Mouse (Mus musculus) T-helper 2 cell (primary cell): ENCODE data around the gene Rhot2.

Source experiments
- in situ Hi-C: fragments of 300-600 bp; cut with MboI, MseI; formaldehyde crosslinking; loops from one replicate; pipeline ENCODE4 v1.15.1; 2025; ENCODE audit warnings: high pct_unique_total_duplicates

Gene Rhot2

GRCm38 (mm10) chr17:25843636-25844395, 835 bp downstream of the Rhot2 start:
- in situ Hi-C loops: loop anchor here (25.0 kb wide), 1 partner anchor 1993 kb away; the partner anchor contains the start of gene Snrpc

- in situ Hi-C loops: loop anchor here (25.0 kb wide), 1 partner anchor 1994 kb away; the partner anchor contains the start of gene Snrpc
These were observed 1.5 kb downstream of the Rhot2 start for GRCm38 (mm10) chr17:25843122-25843521.

GRCm38 (mm10) chr17:25842509-25842908, 2.1 kb downstream of the Rhot2 start:
- in situ Hi-C loops: loop anchor here (25.0 kb wide), 1 partner anchor 1995 kb away; the partner anchor contains the start of gene Snrpc

- in situ Hi-C loops: loop anchor here (25.0 kb wide), 1 partner anchor 1996 kb away; the partner anchor contains the start of gene Snrpc
These were observed 3.4 kb downstream of the Rhot2 start, which contains the start of gene Gm20683 for GRCm38 (mm10) chr17:25841117-25841880. Gene Gm20683, minus strand, starts transcription at chr17:25841763.

- in situ Hi-C loops: loop anchor here (25.0 kb wide), 1 partner anchor 1997 kb away; the partner anchor contains the start of gene Snrpc
These were observed 4.1 kb downstream of the Rhot2 start for GRCm38 (mm10) chr17:25840519-25840918.

- in situ Hi-C loops: loop anchor here (10.0 to 25.0 kb wide), 2 partner anchors 1835 to 1998 kb away; partner anchors contain the start of gene Snrpc
These were observed 5.0 kb downstream of the Rhot2 start for GRCm38 (mm10) chr17:25839455-25840235.

GRCm38 (mm10) chr17:25838904-25839303, 5.7 kb downstream of the Rhot2 start:
- in situ Hi-C loops: loop anchor here (10.0 to 25.0 kb wide), 2 partner anchors 1834 to 1998 kb away; partner anchors contain the start of gene Snrpc

- in situ Hi-C loops: loop anchor here (10.0 to 25.0 kb wide), 2 partner anchors 1833 to 2000 kb away; partner anchors contain the start of gene Snrpc
These were observed 7.1 kb downstream of the Rhot2 start for GRCm38 (mm10) chr17:25837533-25837932.

- in situ Hi-C loops: loop anchor here (10.0 to 25.0 kb wide), 2 partner anchors 1832 to 2000 kb away; partner anchors contain the start of gene Snrpc
These were observed 7.6 kb downstream of the Rhot2 start, which contains the start of gene Rhbdl1 for GRCm38 (mm10) chr17:25837076-25837410. Gene Rhbdl1, minus strand, starts transcription at chr17:25837295.

GRCm38 (mm10) chr17:25836397-25837075, 8.1 kb downstream of the Rhot2 start:
- in situ Hi-C loops: loop anchor here (10.0 to 25.0 kb wide), 2 partner anchors 1832 to 2001 kb away; partner anchors contain the start of gene Snrpc

- in situ Hi-C loops: loop anchor here (10.0 to 25.0 kb wide), 2 partner anchors 1831 to 2001 kb away; partner anchors contain the start of gene Snrpc
These were observed 8.8 kb downstream of the Rhot2 start for GRCm38 (mm10) chr17:25835816-25836215.

- in situ Hi-C loops: loop anchor here (10.0 to 25.0 kb wide), 2 partner anchors 1830 to 2002 kb away; partner anchors contain the start of gene Snrpc
These were observed 9.3 kb downstream of the Rhot2 start for GRCm38 (mm10) chr17:25835301-25835700.

- in situ Hi-C loops: loop anchor here (5.0 to 25.0 kb wide), 3 partner anchors 38 to 2003 kb away; partner anchors contain the start of gene Snrpc
These were observed 9.9 kb downstream of the Rhot2 start for GRCm38 (mm10) chr17:25834595-25835222.

- in situ Hi-C loops: loop anchor here (5.0 to 25.0 kb wide), 3 partner anchors 38 to 2003 kb away; partner anchors contain the start of gene Snrpc
These were observed 10.6 kb downstream of the Rhot2 start for GRCm38 (mm10) chr17:25833961-25834594.

GRCm38 (mm10) chr17:25833291-25833663, 11.4 kb downstream of the Rhot2 start, which contains the start of gene Stub1:
Gene Stub1, minus strand, starts transcription at chr17:25833404.
- in situ Hi-C loops: loop anchor here (5.0 to 25.0 kb wide), 3 partner anchors 39 to 2004 kb away; partner anchors contain the start of gene Snrpc

- in situ Hi-C loops: loop anchor here (5.0 to 25.0 kb wide), 3 partner anchors 40 to 2005 kb away; partner anchors contain the start of gene Snrpc
These were observed 12.0 kb downstream of the Rhot2 start for GRCm38 (mm10) chr17:25832436-25833290.

GRCm38 (mm10) chr17:25831451-25832281, 13.0 kb downstream of the Rhot2 start:
- in situ Hi-C loops: loop anchor here (5.0 to 25.0 kb wide), 3 partner anchors 41 to 2006 kb away; partner anchors contain the start of gene Snrpc
